21 mouse cellular contexts compared by ENCODE assay signal in genomic region chr8:120205916-120206315, GRCm38 (mm10). TPM values are rescaled to one million over a fixed set of nuclear protein-coding genes. Genes with fewer than 3 reads are reported as not detected.
A peak's percentile ranks its signal among the peaks of the same experiment; 100 is the strongest.
DNase-seq lines count a peak whose midpoint lies in the region; ATAC-seq lines count a peak whose summit lies in the region.
"Had no signal": no experiment of that assay in that cellular context is flagged by ENCODE, and none has a peak within 500 bp of the region (broad histone marks: within the 10 kb centered on the region; RNA-seq: fewer than 3 reads in every experiment).

No protein-coding gene starts in this region.

- H3K27me3 ChIP-seq in hindbrain, embryonic 10.5 days (ENCODE audit: insufficient read depth, poor library complexity, severe bottlenecking), result peaks cover 21% of the 10 kb centered on the region
- no peaks in the 10 kb centered on the region for H3K27me3 ChIP-seq in hindbrain, embryonic 16.5 days (replicated peaks; ENCODE audit: control insufficient read depth, insufficient read depth, low read length)
- H3K27me3 ChIP-seq: embryonic facial prominence, embryonic 15.5 days had no signal

- WGBS in hindbrain, embryonic 10.5 days, result 87% methylated on average over 9 of the region's 9 CpGs
- WGBS in hindbrain, embryonic 16.5 days, result 80% methylated on average over 9 of the region's 9 CpGs

- H3K27ac ChIP-seq in hindbrain, embryonic 10.5 days, result peak overlapping the region; percentile 17; the same call in 1 of the 2 replicates
- no peak overlapping the region for H3K27ac ChIP-seq in hindbrain, embryonic 16.5 days (ENCODE audit: low read depth, low read length)
- H3K27ac ChIP-seq: embryonic facial prominence, embryonic 15.5 days; forebrain, embryonic 10.5 days had no signal

- no peaks in the 10 kb centered on the region for H3K9me3 ChIP-seq in hindbrain, embryonic 10.5 days
- no peaks in the 10 kb centered on the region for H3K9me3 ChIP-seq in hindbrain, embryonic 16.5 days (ENCODE audit: control insufficient read depth, low read length)
- H3K9me3 ChIP-seq: embryonic facial prominence, embryonic 15.5 days; forebrain, embryonic 10.5 days had no signal

- H3K36me3 ChIP-seq in hindbrain, embryonic 10.5 days, result no peaks in the 10 kb centered on the region
- no peaks in the 10 kb centered on the region for H3K36me3 ChIP-seq in hindbrain, embryonic 16.5 days (ENCODE audit: control insufficient read depth, insufficient read depth, low read length)
- H3K36me3 ChIP-seq: embryonic facial prominence, embryonic 15.5 days; forebrain, embryonic 10.5 days had no signal

- H3K9ac ChIP-seq in hindbrain, embryonic 16.5 days (ENCODE audit: low read depth, low read length), result no peak overlapping the region
- H3K9ac ChIP-seq: embryonic facial prominence, embryonic 15.5 days had no signal

- ATAC-seq in hindbrain, embryonic 16.5 days, result no peak
- ATAC-seq in granulocyte monocyte progenitor cell, adult 5-6 weeks (replicated peaks; ENCODE audit: poor library complexity, severe bottlenecking), result peak; percentile 33
- no peak for ATAC-seq in cerebellum, adult (ENCODE audit: insufficient number of reproducible peaks, low FRiP score, low TSS enrichment)
- ATAC-seq: inflammation-experienced regulatory T-cells, adult 6 months had no signal

- peaks cover 40% of the 10 kb centered on the region for H3K4me1 ChIP-seq in hindbrain, embryonic 10.5 days (replicated peaks)
- H3K4me1 ChIP-seq in hindbrain, embryonic 16.5 days (ENCODE audit: control insufficient read depth, insufficient read depth, low read depth, low read length), result 0 out of 2 replicates have a peak, but pooled peaks cover 4% of the 10 kb centered on the region

- H3K4me2 ChIP-seq in hindbrain, embryonic 16.5 days (ENCODE audit: low read length), result no peak overlapping the region
- H3K4me2 ChIP-seq: embryonic facial prominence, embryonic 15.5 days; heart, embryonic 11.5 days; midbrain, embryonic 11.5 days had no signal

- H3K4me3 ChIP-seq in hindbrain, embryonic 10.5 days, result no peak overlapping the region
- H3K4me3 ChIP-seq in hindbrain, embryonic 16.5 days (ENCODE audit: low read length), result no peak overlapping the region
- H3K4me3 ChIP-seq: embryonic facial prominence, embryonic 15.5 days; forebrain, embryonic 10.5 days had no signal

- DNase-seq in hindbrain, embryonic 10.5 days (ENCODE audit: low spot score), result no peak
- peak; percentile 44 for DNase-seq in 3134 (ENCODE audit: extremely low read depth, insufficient read length, low spot score)
- peak; percentile 55 for DNase-seq in 3T3-L1 (ENCODE audit: low read depth, low spot score)
- DNase-seq in kidney, postnatal 25 days, result no peak
- DNase-seq: cerebellum, adult 9-10 months; gastrocnemius, postnatal 36 days; layer of hippocampus, postnatal 36 days; left cerebral cortex, postnatal 4 days; lung, adult 18-20 months; lung, postnatal 4 days; thymus, adult 2 months had no signal

RNA-seq across cellular contexts. Expression of gene Gse1, which starts 22.3 kb away (rescaled TPM):
- polyA plus RNA-seq in hindbrain, embryonic 10.5 days (2016; fragmentation: Nextera tagmentation; extraction: Ambion mirVana), result 14.3 and 22.9 TPM in 2 replicates
- polyA plus RNA-seq in hindbrain, embryonic 16.5 days (2015; fragmentation: Nextera tagmentation; extraction: Ambion mirVana), result 10.7 and 14.8 TPM in 2 replicates
- total RNA-seq in granulocyte monocyte progenitor cell, adult 5-6 weeks (2014; fragmentation: Nextera tagmentation), result 32.7 and 40.9 TPM in 2 replicates
- 6.9 and 8.4 TPM in 2 replicates for total RNA-seq in granulocyte monocyte progenitor cell, adult 5-6 weeks (2017)

RNA-seq across cellular contexts. Expression of gene Fam92b, which starts 28.6 kb away (rescaled TPM):
- polyA plus RNA-seq in hindbrain, embryonic 10.5 days (2016; fragmentation: Nextera tagmentation; extraction: Ambion mirVana), result 0.95 and 4.1 TPM in 2 replicates
- polyA plus RNA-seq in hindbrain, embryonic 16.5 days (2015; fragmentation: Nextera tagmentation; extraction: Ambion mirVana), result 1.8 and 2.6 TPM in 2 replicates
- total RNA-seq in granulocyte monocyte progenitor cell, adult 5-6 weeks (2014; fragmentation: Nextera tagmentation), result not detected in 2 replicates
- total RNA-seq in granulocyte monocyte progenitor cell, adult 5-6 weeks (2017), result not detected in 2 replicates
- total RNA-seq: gastrocnemius, postnatal 36 days; heart, postnatal 36 days; left cerebral cortex, postnatal 4 days; liver, adult 2 months had no signal
- polyA plus RNA-seq: heart, embryonic 11.5 days; inflammation-experienced regulatory T-cells, adult 6 months; liver, adult 2 months had no signal

Comparison
In these comparisons a context has a peak if more than half of its experiments do, and no peak if none do; other contexts are left out.
1. DNase-seq: peak in 3134 (single experiment) and 3T3-L1 (single experiment); none in hindbrain, embryonic 10.5 days (single experiment) and kidney, postnatal 25 days (0 of 2).